ENCODE assay signal across 15 mouse cellular contexts in the genomic region with DNA sequence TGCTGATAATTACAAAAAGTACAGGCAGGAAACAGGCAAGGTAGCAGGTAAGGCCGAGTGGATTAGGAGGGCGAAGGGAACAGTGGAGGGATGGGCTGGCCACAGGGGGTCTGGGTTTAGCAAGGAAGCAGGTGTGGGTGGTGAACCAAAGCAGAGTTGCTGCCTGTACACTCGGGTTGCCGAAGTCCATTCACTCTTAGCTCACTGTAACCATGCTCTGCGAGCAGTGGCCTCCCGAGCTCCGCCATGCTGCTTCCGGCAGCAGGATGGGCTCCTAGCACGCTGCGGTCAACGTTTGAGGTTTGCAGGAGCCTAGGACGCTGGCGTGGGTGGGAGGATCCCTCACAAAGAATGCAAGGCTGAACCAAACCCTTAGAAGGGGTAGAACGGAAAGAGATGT.
"Had no signal": no experiment of that assay in that cellular context is flagged by ENCODE, and none has a peak within 500 bp of the region (broad histone marks: within the 10 kb centered on the region; RNA-seq: fewer than 3 reads in every experiment).

No protein-coding gene starts in this region.

- H3K9me3 ChIP-seq: liver, embryonic 15.5 days; neural tube, embryonic 13.5 days; stomach, embryonic 15.5 days had no signal

- H3K4me2 ChIP-seq: liver, embryonic 11.5 days; liver, embryonic 15.5 days; neural tube, embryonic 13.5 days; stomach, embryonic 15.5 days had no signal

- H3K9ac ChIP-seq: liver, embryonic 15.5 days; neural tube, embryonic 13.5 days; stomach, embryonic 15.5 days had no signal

- H3K36me3 ChIP-seq: liver, embryonic 15.5 days; neural tube, embryonic 13.5 days; stomach, embryonic 15.5 days had no signal

- ATAC-seq: lung, postnatal 0 days had no signal

- H3K4me1 ChIP-seq: liver, embryonic 15.5 days; stomach, embryonic 15.5 days had no signal

- DNase-seq: kidney, adult 11 months; kidney, adult 9 months; left cerebral cortex, postnatal 4 days; lung, adult 2 months; lung, postnatal 36 days; retina, postnatal 1 day; right cerebral cortex, postnatal 4 days; thymus, postnatal 4 days had no signal

- H3K27ac ChIP-seq: kidney, postnatal 0 days; layer of hippocampus, adult 2 months; liver, embryonic 15.5 days; neural tube, embryonic 13.5 days; stomach, embryonic 15.5 days had no signal

- H3K4me3 ChIP-seq: layer of hippocampus, adult 2 months; liver, embryonic 15.5 days; neural tube, embryonic 13.5 days; stomach, embryonic 15.5 days had no signal

- H3K27me3 ChIP-seq: liver, embryonic 15.5 days; neural tube, embryonic 13.5 days; stomach, embryonic 15.5 days had no signal
